Mouse (Mus musculus): ENCODE data around the gene Gm21874.
"Not testable (repeated sequence)": the region's sequence is repeated elsewhere in the genome, so short reads cannot be mapped to it uniquely, and the experiment has no call there.

The Gm21874 gene

GRCm38 (mm10) chrY:9416048-9416447 lies at the start of gene Gm21874:
Gene Gm21874, minus strand, starts transcription at chrY:9416148.
- DNase-seq (ENCODE audit: low spot score in 2 of 2): not testable (repeated sequence)
